Mouse (Mus musculus): ENCODE data around the gene Naa20. TPM values are rescaled to one million over a fixed set of nuclear protein-coding genes. Genes with fewer than 3 reads are reported as not detected.

Gene Naa20
- total and polyA plus RNA-seq, 3 experiments: 79.8 to 264 (median 121) TPM

GRCm38 (mm10) chr2:145941403-145941802 lies 39.5 kb downstream of the Naa20 start:
- H3K4me1 ChIP-seq (ENCODE audit: control insufficient read depth in 1 of 2, insufficient read depth in 2 of 2): peaks cover 0 to 6% of the 10 kb centered on the region in 2 experiments; a peak in 1 of 4 replicates
- TF ChIP-seq GABPA (IDR thresholded peaks at IDR 0.05; ENCODE audit: insufficient replicate concordance, low read depth, low read length) (no peak), CHD2 (IDR thresholded peaks at IDR 0.05; ENCODE audit: low read length) (no peak), POLR2A (IDR thresholded peaks at IDR 0.05; ENCODE audit: low read depth, low read length) (no peak), RAD21 (IDR thresholded peaks at IDR 0.05; ENCODE audit: low read depth, low read length) (no peak), MAX (IDR thresholded peaks at IDR 0.05; ENCODE audit: low read length) (no peak), JUN (IDR thresholded peaks at IDR 0.05; ENCODE audit: insufficient read depth, low read depth, low read length) (no peak), CTCF (conservative IDR thresholded peaks at IDR 0.05 in 1 of 2, IDR thresholded peaks at IDR 0.05 in 1 of 2; ENCODE audit: low read depth in 2 of 2, low read length in 2 of 2) (no peak), PAX5 (IDR thresholded peaks at IDR 0.05; ENCODE audit: low read length) (no peak), TCF12 (IDR thresholded peaks at IDR 0.05; ENCODE audit: low read depth, low read length) (no peak), MAZ (IDR thresholded peaks at IDR 0.05; ENCODE audit: low read depth, low read length) (no peak), JUND (conservative IDR thresholded peaks at IDR 0.05; ENCODE audit: low read depth, low read length) (no peak), SMC3 (IDR thresholded peaks at IDR 0.05; ENCODE audit: low read depth, low read length) (no peak)
- no peaks in the 10 kb centered on the region for H3K36me3 ChIP-seq (replicated peaks in 1 of 2; ENCODE audit: control insufficient read depth in 1 of 2, insufficient read depth in 1 of 2, low read length in 1 of 2)
- no peak overlapping the region for H3K4me3 ChIP-seq (replicated peaks in 1 of 3; ENCODE audit: low read depth in 2 of 3, low read length in 2 of 3, poor library complexity in 1 of 3)
- DNase-seq (ENCODE audit: extremely low read depth): no peak
- H3K27ac ChIP-seq (ENCODE audit: insufficient read depth, low read depth): no peak overlapping the region
- H3K79me2 ChIP-seq (replicated peaks; ENCODE audit: control insufficient read depth, extremely low read depth, insufficient read depth, poor library complexity, severe bottlenecking): no peaks in the 10 kb centered on the region
- H3K9ac ChIP-seq (ENCODE audit: insufficient read depth, low read depth): no peak overlapping the region
- H3K4me2 ChIP-seq (ENCODE audit: insufficient read depth, low read depth, poor library complexity, severe bottlenecking): no peak overlapping the region
- in situ Hi-C loops (cut with MboI; ENCODE audit: low pct_ligation_motif_present, low pct_unique_long_range_greater_than_20kb, low sequenced_read_pairs) (no loop called here), dilution Hi-C loops (cut with MboI; ENCODE audit: extremely low pct_ligation_motif_present, extremely low pct_unique_long_range_greater_than_20kb, low sequenced_read_pairs) (no loop called here)
- peaks cover 25% of the 10 kb centered on the region for H3K27me3 ChIP-seq (replicated peaks)
- no peaks in the 10 kb centered on the region for H3K9me3 ChIP-seq (replicated peaks; ENCODE audit: low read length)

GRCm38 (mm10) chr2:145944286-145944685 lies 42.4 kb downstream of the Naa20 start:
- no peak overlapping the region for H3K4me2 ChIP-seq (ENCODE audit: insufficient read depth, low read depth, poor library complexity, severe bottlenecking)
- H3K27me3 ChIP-seq (replicated peaks): peaks cover 7% of the 10 kb centered on the region
- DNase-seq (ENCODE audit: extremely low read depth): no peak
- H3K9ac ChIP-seq (ENCODE audit: insufficient read depth, low read depth): no peak overlapping the region
- no peaks in the 10 kb centered on the region for H3K36me3 ChIP-seq (replicated peaks in 1 of 2; ENCODE audit: control insufficient read depth in 1 of 2, insufficient read depth in 1 of 2, low read length in 1 of 2)
- dilution Hi-C loops (cut with MboI; ENCODE audit: extremely low pct_ligation_motif_present, extremely low pct_unique_long_range_greater_than_20kb, low sequenced_read_pairs) (no loop called here), in situ Hi-C loops (cut with MboI; ENCODE audit: low pct_ligation_motif_present, low pct_unique_long_range_greater_than_20kb, low sequenced_read_pairs) (no loop called here)
- no peak overlapping the region for H3K27ac ChIP-seq (ENCODE audit: insufficient read depth, low read depth)
- TF ChIP-seq MXI1 (IDR thresholded peaks at IDR 0.05; ENCODE audit: low read depth, low read length): no peak
- TF ChIP-seq GABPA (IDR thresholded peaks at IDR 0.05; ENCODE audit: insufficient replicate concordance, low read depth, low read length): no peak
- TF ChIP-seq USF2 (conservative IDR thresholded peaks at IDR 0.05; ENCODE audit: low read depth, low read length): no peak
- TF ChIP-seq NELFE (IDR thresholded peaks at IDR 0.05; ENCODE audit: low read depth, low read length): no peak
- no peak for TF ChIP-seq CHD1 (IDR thresholded peaks at IDR 0.05; ENCODE audit: low read depth, low read length)
- TF ChIP-seq SIN3A (IDR thresholded peaks at IDR 0.05; ENCODE audit: low read length): no peak
- TF ChIP-seq ELF1 (IDR thresholded peaks at IDR 0.05; ENCODE audit: low read depth, low read length): no peak
- no peak for TF ChIP-seq USF1 (IDR thresholded peaks at IDR 0.05; ENCODE audit: low read depth, low read length)
- no peak for TF ChIP-seq TCF12 (IDR thresholded peaks at IDR 0.05; ENCODE audit: low read depth, low read length)
- H3K4me3 ChIP-seq (replicated peaks in 1 of 3; ENCODE audit: low read depth in 2 of 3, low read length in 2 of 3, poor library complexity in 1 of 3): no peak overlapping the region
- H3K9me3 ChIP-seq (replicated peaks; ENCODE audit: low read length): no peaks in the 10 kb centered on the region
- no peaks in the 10 kb centered on the region for H3K4me1 ChIP-seq (ENCODE audit: control insufficient read depth in 1 of 2, insufficient read depth in 2 of 2)
- H3K79me2 ChIP-seq (replicated peaks; ENCODE audit: control insufficient read depth, extremely low read depth, insufficient read depth, poor library complexity, severe bottlenecking): no peaks in the 10 kb centered on the region

Data from CH12.LX (cell line).